Mouse (Mus musculus) neural tube, embryonic 12.5 days (tissue): Measurements from ENCODE around the gene Smlr1. TPM values are rescaled to one million over a fixed set of nuclear protein-coding genes. Genes with fewer than 3 reads are reported as not detected.

Source experiments
- ATAC-seq: fragments of 200-750 bp; cut with Nextera tagmentation; 2 replicates; pipeline ENCODE4 v1.8.0; 2017; ENCODE audit warnings: low read depth, mild to moderate bottlenecking, moderate TSS enrichment, moderate library complexity; ENCODE audit not compliant: low FRiP score
- H3K27ac ChIP-seq: fragments of 300-500 bp; sonication (generic); 2 replicates; pipeline ENCODE4 v1.5.1; 2016
- H3K27me3 ChIP-seq: fragments of 300-500 bp; sonication (generic); replicated peaks from 2 replicates; pipeline ENCODE4 v1.6.1; 2016; ENCODE audit warnings: mild to moderate bottlenecking
- H3K36me3 ChIP-seq: fragments of 300-500 bp; sonication (generic); 2 replicates; pipeline ENCODE4 v1.6.1; 2016; ENCODE audit warnings: mild to moderate bottlenecking
- H3K4me1 ChIP-seq: fragments of 300-500 bp; sonication (generic); 2 replicates; pipeline ENCODE4 v1.6.1; 2016
- H3K4me2 ChIP-seq: fragments of 300-500 bp; sonication (generic); replicated peaks from 2 replicates; pipeline ENCODE4 v1.6.1; 2016; ENCODE audit warnings: mild to moderate bottlenecking
- H3K4me3 ChIP-seq: fragments of 300-500 bp; sonication (generic); 2 replicates; pipeline ENCODE4 v1.5.1; 2016
- H3K9ac ChIP-seq: fragments of 300-500 bp; sonication (generic); 2 replicates; pipeline ENCODE4 v1.6.1; 2016; ENCODE audit warnings: mild to moderate bottlenecking
- H3K9me3 ChIP-seq: fragments of 300-500 bp; sonication (generic); 2 replicates; pipeline ENCODE4 v1.6.1; 2016; ENCODE audit warnings: mild to moderate bottlenecking
- WGBS: fragments of 180-500 bp; shearing (Covaris S2); methylation state at CpG from one replicate; pipeline ENCODE4 v1.1.7; 2016; 5-methylcytosine and 5-hydroxymethylcytosine counted together
- polyA plus RNA-seq: library from polyadenylated mRNA; unstranded; fragments of >200 nt; fragmentation: Nextera tagmentation; extraction: Ambion mirVana; gene quantifications from 2 replicates; pipeline ENCODE4 v1.2.1, GENCODE M21; 2016

Gene Smlr1
- polyA plus RNA-seq, 1 experiment from 2014 or later, result not detected

DNA sequence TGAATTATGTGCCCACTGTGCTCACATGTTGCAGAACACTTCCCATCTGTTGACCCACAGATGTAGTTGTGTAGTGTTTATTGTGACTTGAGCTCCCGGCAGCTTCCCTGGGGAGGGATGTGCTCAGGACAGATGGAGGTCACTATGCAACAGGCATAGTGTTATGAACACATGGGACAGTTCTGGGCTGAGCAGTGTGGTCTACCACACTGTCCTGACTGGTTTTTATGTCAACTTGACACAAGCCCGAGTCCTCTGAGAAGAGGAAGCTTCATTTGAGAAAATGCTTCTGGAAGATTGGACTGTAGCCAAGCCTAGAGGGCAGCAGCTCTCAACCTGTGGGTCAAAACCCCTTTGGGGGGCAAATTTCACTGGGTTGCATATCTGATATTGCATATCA is 3.0 kb downstream of the Smlr1 start:
- no peak for ATAC-seq
- H3K4me2 ChIP-seq, result no peak overlapping the region
- H3K27ac ChIP-seq, result no peak overlapping the region
- no peaks in the 10 kb centered on the region for H3K4me1 ChIP-seq
- WGBS, result 80% methylated on average over 2 of the region's 2 CpGs
- H3K4me3 ChIP-seq, result no peak overlapping the region
- H3K9me3 ChIP-seq, result no peaks in the 10 kb centered on the region
- H3K9ac ChIP-seq, result no peak overlapping the region
- no peaks in the 10 kb centered on the region for H3K27me3 ChIP-seq
- H3K36me3 ChIP-seq, result no peaks in the 10 kb centered on the region

DNA sequence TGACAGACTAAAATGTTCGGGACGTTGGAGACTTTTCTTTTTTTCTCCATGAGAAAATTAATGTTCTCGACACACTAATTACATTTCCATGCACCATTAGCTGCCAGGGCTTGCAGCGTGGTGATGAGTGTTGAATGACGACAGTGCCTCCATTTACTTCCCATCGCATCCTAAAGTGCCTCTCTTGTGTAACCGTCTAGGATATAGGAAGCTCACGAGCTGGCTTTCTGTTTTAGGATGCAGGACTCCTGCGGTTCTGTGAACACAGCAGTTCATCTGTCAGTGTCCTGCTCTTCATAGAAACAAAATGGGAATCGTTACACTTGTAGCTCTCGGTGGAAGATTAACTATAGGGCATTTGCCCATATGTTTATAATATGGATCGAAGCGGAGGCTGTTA is 4.7 kb downstream of the Smlr1 start:
- Histone ChIP-seq H3K4me1 (no peaks in the 10 kb centered on the region), H3K36me3 (no peaks in the 10 kb centered on the region), H3K27me3 (no peaks in the 10 kb centered on the region), H3K9me3 (no peaks in the 10 kb centered on the region), H3K27ac (no peak overlapping the region), H3K9ac (no peak overlapping the region), H3K4me3 (no peak overlapping the region), H3K4me2 (no peak overlapping the region)
- 45% methylated on average over 13 of the region's 13 CpGs for WGBS
- no peak for ATAC-seq

DNA sequence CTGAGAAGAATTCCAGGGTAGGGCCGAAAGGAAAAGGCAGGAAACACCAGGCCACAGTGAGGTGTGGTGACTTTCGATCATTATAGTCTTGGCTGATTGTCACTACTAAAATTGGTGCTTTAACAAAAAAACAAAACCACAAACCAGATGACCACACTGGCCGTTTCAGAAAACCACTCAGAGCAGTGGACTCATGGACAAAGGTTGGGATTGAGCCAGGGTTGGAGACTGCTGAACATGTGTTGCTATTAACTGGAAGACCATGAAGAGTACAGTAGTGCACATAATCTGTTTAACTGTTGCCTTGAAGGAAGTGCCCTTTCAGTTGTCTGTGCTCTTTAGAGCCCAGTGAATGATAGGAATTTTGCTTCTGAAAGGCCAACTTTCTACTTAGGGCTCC is 8.9 kb downstream of the Smlr1 start:
- no peaks in the 10 kb centered on the region for H3K4me1 ChIP-seq
- no peaks in the 10 kb centered on the region for H3K27me3 ChIP-seq
- H3K27ac ChIP-seq, result no peak overlapping the region
- no peaks in the 10 kb centered on the region for H3K36me3 ChIP-seq
- H3K9me3 ChIP-seq, result no peaks in the 10 kb centered on the region
- H3K4me3 ChIP-seq, result no peak overlapping the region
- H3K4me2 ChIP-seq, result no peak overlapping the region
- no peak for ATAC-seq
- 84% methylated on average over 3 of the region's 3 CpGs for WGBS
- H3K9ac ChIP-seq, result no peak overlapping the region

DNA sequence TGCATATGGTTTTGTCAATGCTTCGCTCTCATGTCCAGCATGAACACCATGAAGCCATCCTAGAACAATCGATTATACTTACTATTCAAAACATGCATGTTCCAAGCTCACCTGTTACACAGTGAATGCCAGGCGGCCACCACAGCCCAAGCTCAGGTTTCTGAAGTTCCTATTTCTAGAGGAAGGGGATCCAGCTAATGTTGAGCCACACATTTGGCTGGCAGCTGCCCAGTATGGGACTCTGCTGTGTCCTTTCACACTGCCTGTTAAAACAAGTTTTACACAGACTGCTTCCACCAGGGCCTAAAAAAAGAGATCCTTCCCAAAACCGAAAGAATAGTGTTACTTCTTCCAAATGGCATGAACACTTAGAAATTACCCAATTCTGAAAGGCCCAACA is 9.4 kb downstream of the Smlr1 start:
- ATAC-seq, result no peak
- WGBS, result 95% methylated on average over 4 of the region's 4 CpGs

DNA sequence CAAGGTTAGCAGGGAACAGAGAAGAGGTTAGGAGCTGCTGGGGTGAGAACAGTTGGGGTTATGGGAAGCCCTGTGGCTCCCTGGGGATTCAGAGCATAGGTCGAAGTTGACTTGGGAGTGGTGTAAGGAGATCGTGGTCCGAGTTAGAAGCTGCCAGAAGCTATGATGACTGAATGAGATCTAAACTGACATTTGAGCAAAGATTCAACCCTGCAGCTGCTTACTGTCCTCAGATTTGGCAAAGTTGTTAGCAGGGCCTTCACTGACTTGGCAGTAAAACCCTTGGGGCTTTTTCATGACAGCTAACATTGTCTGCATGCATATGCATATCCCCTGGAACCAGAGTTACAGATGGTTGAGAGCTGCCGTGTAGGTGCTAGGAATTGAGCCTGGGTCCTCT is 9.9 kb downstream of the Smlr1 start:
- no peaks in the 10 kb centered on the region for H3K27me3 ChIP-seq
- 82% methylated on average over 4 of the region's 4 CpGs for WGBS
- ATAC-seq, result no peak
- no peaks in the 10 kb centered on the region for H3K36me3 ChIP-seq
- H3K27ac ChIP-seq, result no peak overlapping the region
- no peaks in the 10 kb centered on the region for H3K9me3 ChIP-seq
- no peak overlapping the region for H3K4me3 ChIP-seq
- H3K4me2 ChIP-seq, result no peak overlapping the region
- no peaks in the 10 kb centered on the region for H3K4me1 ChIP-seq
- H3K9ac ChIP-seq, result no peak overlapping the region

More for the DNA sequence above, 9.4 kb downstream of the Smlr1 start:
- Histone ChIP-seq H3K27ac (no peak overlapping the region), H3K9ac (no peak overlapping the region), H3K4me2 (no peak overlapping the region), H3K4me3 (no peak overlapping the region), H3K27me3 (no peaks in the 10 kb centered on the region), H3K4me1 (no peaks in the 10 kb centered on the region), H3K36me3 (no peaks in the 10 kb centered on the region), H3K9me3 (no peaks in the 10 kb centered on the region)

DNA sequence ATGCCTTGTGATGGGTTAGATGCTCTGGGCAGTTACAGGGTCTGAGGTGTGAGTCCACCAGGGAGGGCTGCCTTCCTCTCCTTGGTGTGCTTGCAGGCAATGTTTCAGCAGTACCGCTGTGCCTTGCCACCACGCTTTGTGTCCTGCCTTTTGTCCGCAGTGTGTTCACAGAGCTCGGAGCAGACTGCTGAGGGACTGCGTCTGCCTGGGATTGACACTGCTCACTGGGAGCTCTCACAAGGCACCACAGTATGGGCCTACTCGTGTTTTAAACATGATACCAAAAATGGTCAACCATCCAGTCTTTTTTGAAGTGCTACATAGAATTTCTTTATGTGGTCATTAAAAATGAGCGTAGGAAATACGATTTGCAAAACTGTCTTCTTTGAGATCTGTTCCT is 12.3 kb downstream of the Smlr1 start:
- Histone ChIP-seq H3K4me2 (no peak overlapping the region), H3K27ac (no peak overlapping the region), H3K27me3 (no peaks in the 10 kb centered on the region), H3K9ac (no peak overlapping the region), H3K9me3 (no peaks in the 10 kb centered on the region), H3K36me3 (no peaks in the 10 kb centered on the region), H3K4me1 (no peaks in the 10 kb centered on the region), H3K4me3 (no peak overlapping the region)
- no peak for ATAC-seq
- WGBS, result 89% methylated on average over 8 of the region's 8 CpGs

DNA sequence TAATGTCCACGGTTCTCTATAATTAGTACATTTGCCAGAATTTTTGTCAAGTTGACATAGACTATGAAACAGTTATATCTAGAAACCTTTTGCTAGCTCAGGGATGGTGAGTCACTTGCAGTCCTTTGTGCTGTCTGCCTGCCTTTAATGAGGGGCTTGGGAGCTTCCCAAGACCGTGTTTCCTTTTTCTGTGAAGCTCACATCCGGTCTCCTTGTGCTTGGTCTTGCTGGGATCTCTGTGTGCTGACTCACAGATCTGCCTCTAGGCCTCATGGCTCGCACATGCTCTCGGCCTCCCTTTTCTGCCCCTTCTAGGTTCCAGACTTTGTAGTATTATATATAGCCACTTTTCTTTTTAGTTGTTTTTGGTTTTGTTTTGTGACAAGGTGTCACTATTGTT is 15.6 kb downstream of the Smlr1 start:
- WGBS, result 88% methylated on average over 5 of the region's 5 CpGs
- no peaks in the 10 kb centered on the region for H3K27me3 ChIP-seq
- ATAC-seq, result no peak
- H3K4me2 ChIP-seq, result no peak overlapping the region
- no peak overlapping the region for H3K4me3 ChIP-seq
- H3K9ac ChIP-seq, result no peak overlapping the region
- no peaks in the 10 kb centered on the region for H3K9me3 ChIP-seq
- no peak overlapping the region for H3K27ac ChIP-seq
- peaks cover 6% of the 10 kb centered on the region; the same call in 1 of the 2 replicates for H3K36me3 ChIP-seq
- no peaks in the 10 kb centered on the region for H3K4me1 ChIP-seq

DNA sequence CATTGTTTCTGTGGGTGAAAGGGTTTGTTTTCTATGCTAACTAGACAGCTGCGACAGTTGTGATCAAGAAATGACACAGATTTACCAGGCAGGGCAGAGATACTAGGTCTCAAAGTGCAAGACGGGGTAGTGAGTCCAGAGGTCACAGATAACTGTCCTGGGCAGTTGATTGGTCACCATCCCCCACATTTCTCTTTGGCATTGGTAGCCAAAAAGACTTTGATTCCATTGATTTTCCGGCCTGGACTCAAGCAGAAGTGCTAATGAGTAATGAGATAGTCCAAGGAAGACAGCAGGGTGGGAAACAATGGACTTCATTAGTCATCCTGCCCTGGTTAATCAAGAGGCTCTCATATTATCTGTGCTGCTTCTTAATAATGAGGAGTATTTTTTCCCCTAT is 16.1 kb downstream of the Smlr1 start:
- Histone ChIP-seq H3K9ac (no peak overlapping the region), H3K27me3 (no peaks in the 10 kb centered on the region), H3K4me2 (no peak overlapping the region), H3K27ac (no peak overlapping the region), H3K36me3 (peaks cover 6% of the 10 kb centered on the region; the same call in 1 of the 2 replicates), H3K4me3 (no peak overlapping the region), H3K4me1 (no peaks in the 10 kb centered on the region), H3K9me3 (no peaks in the 10 kb centered on the region)
- 80% methylated on average over 3 of the region's 3 CpGs for WGBS
- ATAC-seq, result no peak

DNA sequence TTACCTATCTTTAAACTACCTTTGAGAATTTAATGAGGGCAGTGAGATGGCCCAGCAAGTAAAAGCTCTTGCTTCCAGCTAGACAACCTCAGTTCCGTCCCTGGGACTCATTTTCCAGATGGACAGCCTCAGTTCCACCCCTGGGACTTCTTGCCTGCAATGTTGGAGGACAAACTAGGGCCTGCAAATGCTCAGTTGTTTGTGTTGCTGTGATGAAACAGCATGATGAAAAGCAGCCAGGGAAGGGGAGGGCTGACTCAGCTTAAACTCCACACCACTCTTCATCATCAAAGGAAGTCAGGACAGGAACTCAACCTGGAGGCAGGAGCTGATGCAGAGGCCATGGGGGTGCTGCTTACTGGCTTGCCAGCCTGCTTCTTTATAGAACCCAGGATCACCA is 22.2 kb downstream of the Smlr1 start:
- 70% methylated on average over 1 of the region's 1 CpGs for WGBS
- H3K4me2 ChIP-seq, result no peak overlapping the region
- H3K27me3 ChIP-seq, result no peaks in the 10 kb centered on the region
- H3K9me3 ChIP-seq, result no peaks in the 10 kb centered on the region
- H3K4me3 ChIP-seq, result no peak overlapping the region
- no peak overlapping the region for H3K27ac ChIP-seq
- H3K4me1 ChIP-seq, result no peaks in the 10 kb centered on the region
- no peak overlapping the region for H3K9ac ChIP-seq
- ATAC-seq, result no peak
- peaks cover 6% of the 10 kb centered on the region; the same call in 1 of the 2 replicates for H3K36me3 ChIP-seq

DNA sequence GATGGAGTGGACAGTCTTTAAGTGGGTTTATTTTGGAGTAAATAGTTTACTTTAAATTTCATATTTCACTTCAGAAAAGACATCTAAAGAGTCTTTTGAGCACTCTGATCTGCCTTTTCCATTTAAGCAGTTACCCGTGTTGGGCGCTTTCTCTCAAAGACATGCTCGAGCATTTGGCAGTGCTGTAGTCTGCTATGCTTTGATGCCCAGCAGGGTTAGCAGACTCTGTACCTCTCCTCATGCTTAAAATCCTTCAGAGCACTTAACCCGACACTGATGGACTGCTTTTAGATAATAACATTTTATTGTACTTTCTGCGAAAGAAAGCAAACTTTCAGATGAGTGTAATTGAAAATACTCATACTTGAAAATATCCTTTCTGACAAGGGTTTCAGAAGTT is 32.8 kb downstream of the Smlr1 start:
- peaks cover 2% of the 10 kb centered on the region for H3K36me3 ChIP-seq
- H3K4me2 ChIP-seq, result no peak overlapping the region
- WGBS, result 87% methylated on average over 5 of the region's 5 CpGs
- H3K9me3 ChIP-seq, result no peaks in the 10 kb centered on the region
- no peak for ATAC-seq
- H3K9ac ChIP-seq, result no peak overlapping the region
- no peaks in the 10 kb centered on the region for H3K27me3 ChIP-seq
- H3K4me1 ChIP-seq, result peaks cover 7% of the 10 kb centered on the region; the same call in 1 of the 2 replicates
- H3K4me3 ChIP-seq, result no peak overlapping the region
- no peak overlapping the region for H3K27ac ChIP-seq

DNA sequence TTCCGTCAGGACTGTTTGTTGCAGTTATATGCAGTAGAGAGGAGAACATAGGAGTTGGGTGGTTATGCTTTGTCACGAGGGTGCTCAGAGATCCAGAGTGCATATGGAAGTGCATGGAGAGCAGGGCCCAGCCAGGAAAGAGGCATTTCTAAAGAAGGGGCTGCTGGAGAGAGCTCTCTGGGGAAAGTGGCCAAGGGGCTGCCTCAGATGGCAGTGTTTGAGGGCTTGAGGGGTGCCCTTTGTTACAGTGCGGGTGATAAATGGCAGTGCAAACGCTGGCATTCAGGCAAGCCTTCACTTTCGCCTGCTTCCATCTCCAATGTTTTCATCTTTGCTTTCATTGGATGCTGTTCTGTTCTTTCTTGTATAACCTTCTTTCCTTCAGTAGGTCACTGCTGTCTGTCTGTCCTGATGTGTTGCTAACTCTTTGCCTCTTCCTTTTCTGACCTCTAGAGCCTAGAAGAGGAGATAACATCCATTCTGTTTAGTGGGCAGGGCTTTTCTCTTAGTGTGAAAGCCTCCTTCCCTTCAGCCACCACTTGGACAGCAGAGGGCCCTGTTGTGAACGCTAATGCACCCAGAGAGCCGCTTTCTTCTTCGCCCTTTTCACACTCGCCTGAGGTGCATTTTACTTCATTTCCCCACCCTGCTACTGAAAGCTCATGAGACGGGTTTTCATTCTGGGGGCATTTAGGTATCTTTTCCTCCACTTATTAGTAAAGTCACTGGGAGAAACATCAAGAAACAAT is 36.6 kb downstream of the Smlr1 start:
- 55% methylated on average over 10 of the region's 10 CpGs for WGBS
- Histone ChIP-seq H3K9ac (no peak overlapping the region), H3K27me3 (no peaks in the 10 kb centered on the region), H3K4me2 (no peak overlapping the region), H3K4me3 (no peak overlapping the region), H3K27ac (no peak overlapping the region), H3K4me1 (peaks cover 7% of the 10 kb centered on the region; the same call in 1 of the 2 replicates), H3K36me3 (peaks cover 2% of the 10 kb centered on the region; the same call in 1 of the 2 replicates), H3K9me3 (no peaks in the 10 kb centered on the region)
- no peak for ATAC-seq

DNA sequence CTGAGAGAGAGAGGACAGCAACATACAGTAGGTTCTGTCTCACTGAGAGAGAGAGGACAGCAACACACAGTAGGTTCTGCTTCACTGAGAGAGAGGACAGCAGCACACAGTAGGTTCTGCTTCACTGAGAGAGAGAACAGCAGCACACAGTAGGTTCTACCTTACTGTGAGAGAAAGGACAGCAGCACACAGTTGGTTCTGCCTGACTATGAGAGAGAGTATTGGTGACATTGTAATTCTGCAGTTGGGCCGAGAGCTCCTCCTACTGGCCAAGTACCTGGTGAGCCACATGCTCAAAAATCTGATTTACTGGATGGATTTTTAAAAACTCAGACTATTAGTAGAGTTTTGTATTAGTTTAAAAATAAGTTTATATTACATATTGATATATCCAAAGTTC is 47.6 kb downstream of the Smlr1 start:
- Histone ChIP-seq H3K27ac (no peak overlapping the region), H3K4me3 (no peak overlapping the region), H3K4me1 (no peaks in the 10 kb centered on the region), H3K9ac (no peak overlapping the region), H3K36me3 (no peaks in the 10 kb centered on the region), H3K4me2 (no peak overlapping the region), H3K9me3 (no peaks in the 10 kb centered on the region), H3K27me3 (no peaks in the 10 kb centered on the region)
- peak; percentile 78 for ATAC-seq
- 17% methylated on average over 1 of the region's 1 CpGs for WGBS

DNA sequence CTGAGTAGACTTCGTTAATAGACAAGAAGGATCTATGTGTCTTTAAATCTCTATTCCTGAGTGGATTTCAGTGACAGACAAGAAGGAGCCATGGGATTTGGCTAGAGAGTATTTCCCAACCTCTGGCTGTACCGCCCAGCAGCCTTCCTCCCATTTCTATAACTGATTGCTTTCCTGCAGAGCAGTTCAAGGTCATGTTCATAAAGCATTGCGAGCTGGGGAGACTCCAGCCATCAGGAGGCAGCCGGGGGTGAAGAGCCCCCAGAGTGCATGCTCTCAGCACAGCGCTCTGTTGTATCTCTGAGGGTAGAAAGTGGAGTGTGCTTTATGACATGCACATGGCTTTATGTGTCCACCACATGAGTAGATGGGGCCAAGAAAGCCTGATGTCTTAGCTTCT is 53.3 kb downstream of the Smlr1 start:
- H3K4me1 ChIP-seq, result peaks cover 3% of the 10 kb centered on the region; the same call in 1 of the 2 replicates
- no peak overlapping the region for H3K4me2 ChIP-seq
- no peak overlapping the region for H3K4me3 ChIP-seq
- no peak overlapping the region for H3K9ac ChIP-seq
- ATAC-seq, result no peak
- H3K27me3 ChIP-seq, result no peaks in the 10 kb centered on the region
- no peak overlapping the region for H3K27ac ChIP-seq
- 68% methylated on average over 5 of the region's 5 CpGs for WGBS
- H3K9me3 ChIP-seq, result no peaks in the 10 kb centered on the region
- no peaks in the 10 kb centered on the region for H3K36me3 ChIP-seq
